Mouse (Mus musculus): ENCODE data around the gene Cers6. TPM values are rescaled to one million over a fixed set of nuclear protein-coding genes. Genes with fewer than 3 reads are reported as not detected.

The Cers6 gene
- polyA plus RNA-seq, 1 experiment from 2014 or later = 18.7 TPM

GRCm38 (mm10) chr2:69083198-69083509 is 221.9 kb downstream of the Cers6 start:
- Histone ChIP-seq H3K4me1 (peaks cover 14% of the 10 kb centered on the region), H3K27ac (replicated peaks) (no peak overlapping the region), H3K4me3 (no peak overlapping the region), H3K9me3 (replicated peaks) (no peaks in the 10 kb centered on the region), H3K36me3 (no peaks in the 10 kb centered on the region), H3K27me3 (ENCODE audit: low read depth, poor library complexity, severe bottlenecking) (0 out of 2 replicates have a peak, but pooled peaks cover 5% of the 10 kb centered on the region)
- no peak for DNase-seq (ENCODE audit: low spot score)
- 91% methylated on average over 3 of the region's 3 CpGs for WGBS

- H3K27me3 ChIP-seq (ENCODE audit: low read depth, poor library complexity, severe bottlenecking) = 0 out of 2 replicates have a peak, but pooled peaks cover 5% of the 10 kb centered on the region
- no peak for DNase-seq (ENCODE audit: low spot score)
- no peak overlapping the region for H3K27ac ChIP-seq (replicated peaks)
- H3K4me3 ChIP-seq = no peak overlapping the region
- H3K9me3 ChIP-seq (replicated peaks) = no peaks in the 10 kb centered on the region
- H3K4me1 ChIP-seq = peaks cover 14% of the 10 kb centered on the region
- WGBS = 85% methylated on average over 6 of the region's 6 CpGs
- H3K36me3 ChIP-seq = no peaks in the 10 kb centered on the region
These were observed 223.2 kb downstream of the Cers6 start for GRCm38 (mm10) chr2:69084416-69084815.

GRCm38 (mm10) chr2:69086505-69087260 is 225.4 kb downstream of the Cers6 start:
- H3K36me3 ChIP-seq = no peaks in the 10 kb centered on the region
- peaks cover 14% of the 10 kb centered on the region for H3K4me1 ChIP-seq
- H3K27ac ChIP-seq (replicated peaks) = peak overlapping the region; percentile 39
- DNase-seq (ENCODE audit: low spot score) = no peak
- 54% methylated on average over 8 of the region's 8 CpGs for WGBS
- H3K4me3 ChIP-seq = no peak overlapping the region
- H3K9me3 ChIP-seq (replicated peaks) = no peaks in the 10 kb centered on the region
- H3K27me3 ChIP-seq (ENCODE audit: low read depth, poor library complexity, severe bottlenecking) = 0 out of 2 replicates have a peak, but pooled peaks cover 5% of the 10 kb centered on the region

GRCm38 (mm10) chr2:69095836-69096235 is 234.6 kb downstream of the Cers6 start:
- no peak for DNase-seq (ENCODE audit: low spot score)
- H3K9me3 ChIP-seq (replicated peaks) = no peaks in the 10 kb centered on the region
- H3K36me3 ChIP-seq = no peaks in the 10 kb centered on the region
- H3K27me3 ChIP-seq (ENCODE audit: low read depth, poor library complexity, severe bottlenecking) = no peaks in the 10 kb centered on the region
- H3K4me3 ChIP-seq = no peak overlapping the region
- H3K4me1 ChIP-seq = peaks cover 9% of the 10 kb centered on the region
- H3K27ac ChIP-seq (replicated peaks) = no peak overlapping the region

- H3K36me3 ChIP-seq = no peaks in the 10 kb centered on the region
- DNase-seq (ENCODE audit: low spot score) = no peak
- WGBS = 66% methylated on average over 4 of the region's 4 CpGs
- no peaks in the 10 kb centered on the region for H3K9me3 ChIP-seq (replicated peaks)
- H3K27ac ChIP-seq (replicated peaks) = no peak overlapping the region
- no peak overlapping the region for H3K4me3 ChIP-seq
- H3K4me1 ChIP-seq = peaks cover 9% of the 10 kb centered on the region
- no peaks in the 10 kb centered on the region for H3K27me3 ChIP-seq (ENCODE audit: low read depth, poor library complexity, severe bottlenecking)
These were observed 235.6 kb downstream of the Cers6 start for GRCm38 (mm10) chr2:69096821-69097220.

- Histone ChIP-seq H3K36me3 (no peaks in the 10 kb centered on the region), H3K9me3 (replicated peaks) (no peaks in the 10 kb centered on the region), H3K4me1 (peaks cover 9% of the 10 kb centered on the region), H3K27me3 (ENCODE audit: low read depth, poor library complexity, severe bottlenecking) (no peaks in the 10 kb centered on the region), H3K4me3 (no peak overlapping the region), H3K27ac (replicated peaks) (no peak overlapping the region)
- no peak for DNase-seq (ENCODE audit: low spot score)
- 87% methylated on average over 2 of the region's 2 CpGs for WGBS
These were observed 236.3 kb downstream of the Cers6 start for GRCm38 (mm10) chr2:69097526-69097925.

GRCm38 (mm10) chr2:69098701-69099100 is 237.5 kb downstream of the Cers6 start:
- no peak overlapping the region for H3K27ac ChIP-seq (replicated peaks)
- no peak for DNase-seq (ENCODE audit: low spot score)
- WGBS = 90% methylated on average over 3 of the region's 3 CpGs

GRCm38 (mm10) chr2:69099147-69099546 is 237.9 kb downstream of the Cers6 start:
- Histone ChIP-seq H3K4me1 (peaks cover 13% of the 10 kb centered on the region), H3K9me3 (replicated peaks) (no peaks in the 10 kb centered on the region), H3K27me3 (ENCODE audit: low read depth, poor library complexity, severe bottlenecking) (no peaks in the 10 kb centered on the region), H3K4me3 (no peak overlapping the region), H3K36me3 (no peaks in the 10 kb centered on the region), H3K27ac (replicated peaks) (no peak overlapping the region)
- no peak for DNase-seq (ENCODE audit: low spot score)
- WGBS = 95% methylated on average over 7 of the region's 7 CpGs

More at GRCm38 (mm10) chr2:69098701-69099100, 237.5 kb downstream of the Cers6 start:
- no peaks in the 10 kb centered on the region for H3K27me3 ChIP-seq (ENCODE audit: low read depth, poor library complexity, severe bottlenecking)
- H3K4me3 ChIP-seq = no peak overlapping the region
- no peaks in the 10 kb centered on the region for H3K9me3 ChIP-seq (replicated peaks)
- H3K36me3 ChIP-seq = no peaks in the 10 kb centered on the region
- peaks cover 9% of the 10 kb centered on the region for H3K4me1 ChIP-seq

GRCm38 (mm10) chr2:69100706-69101105 is 239.5 kb downstream of the Cers6 start:
- WGBS = 34% methylated on average over 3 of the region's 3 CpGs
- H3K36me3 ChIP-seq = no peaks in the 10 kb centered on the region
- peak; percentile 27 for DNase-seq (ENCODE audit: low spot score)

GRCm38 (mm10) chr2:69103526-69103925 is 242.3 kb downstream of the Cers6 start:
- H3K27me3 ChIP-seq (ENCODE audit: low read depth, poor library complexity, severe bottlenecking) = no peaks in the 10 kb centered on the region

More at GRCm38 (mm10) chr2:69100706-69101105, 239.5 kb downstream of the Cers6 start:
- no peak overlapping the region for H3K27ac ChIP-seq (replicated peaks)
- peaks cover 22% of the 10 kb centered on the region for H3K4me1 ChIP-seq
- H3K27me3 ChIP-seq (ENCODE audit: low read depth, poor library complexity, severe bottlenecking) = no peaks in the 10 kb centered on the region
- H3K9me3 ChIP-seq (replicated peaks) = no peaks in the 10 kb centered on the region
- no peak overlapping the region for H3K4me3 ChIP-seq

GRCm38 (mm10) chr2:69104511-69105145 is 243.4 kb downstream of the Cers6 start:
- Histone ChIP-seq H3K27me3 (ENCODE audit: low read depth, poor library complexity, severe bottlenecking) (no peaks in the 10 kb centered on the region), H3K4me1 (peaks cover 15% of the 10 kb centered on the region), H3K9me3 (replicated peaks) (no peaks in the 10 kb centered on the region), H3K27ac (replicated peaks) (no peak overlapping the region), H3K36me3 (no peaks in the 10 kb centered on the region), H3K4me3 (no peak overlapping the region)
- no peak for DNase-seq (ENCODE audit: low spot score)
- WGBS = 56% methylated on average over 10 of the region's 10 CpGs

More at GRCm38 (mm10) chr2:69103526-69103925, 242.3 kb downstream of the Cers6 start:
- Histone ChIP-seq H3K36me3 (no peaks in the 10 kb centered on the region), H3K4me1 (peaks cover 15% of the 10 kb centered on the region), H3K27ac (replicated peaks) (no peak overlapping the region), H3K4me3 (no peak overlapping the region), H3K9me3 (replicated peaks) (no peaks in the 10 kb centered on the region)
- 79% methylated on average over 3 of the region's 3 CpGs for WGBS
- no peak for DNase-seq (ENCODE audit: low spot score)

GRCm38 (mm10) chr2:69109246-69109645 is 248.0 kb downstream of the Cers6 start:
- H3K4me1 ChIP-seq = peaks cover 11% of the 10 kb centered on the region
- H3K27ac ChIP-seq (replicated peaks) = no peak overlapping the region
- no peaks in the 10 kb centered on the region for H3K27me3 ChIP-seq (ENCODE audit: low read depth, poor library complexity, severe bottlenecking)
- no peak overlapping the region for H3K4me3 ChIP-seq
- no peaks in the 10 kb centered on the region for H3K9me3 ChIP-seq (replicated peaks)
- DNase-seq (ENCODE audit: low spot score) = no peak
- WGBS = 88% methylated on average over 5 of the region's 5 CpGs
- H3K36me3 ChIP-seq = 0 out of 2 replicates have a peak, but pooled peaks cover 2% of the 10 kb centered on the region

GRCm38 (mm10) chr2:69109710-69110109 is 248.5 kb downstream of the Cers6 start:
- Histone ChIP-seq H3K9me3 (replicated peaks) (no peaks in the 10 kb centered on the region), H3K4me3 (no peak overlapping the region), H3K36me3 (0 out of 2 replicates have a peak, but pooled peaks cover 2% of the 10 kb centered on the region), H3K27ac (replicated peaks) (no peak overlapping the region), H3K4me1 (peaks cover 6% of the 10 kb centered on the region), H3K27me3 (ENCODE audit: low read depth, poor library complexity, severe bottlenecking) (no peaks in the 10 kb centered on the region)
- WGBS = 82% methylated on average over 7 of the region's 7 CpGs
- DNase-seq (ENCODE audit: low spot score) = no peak

Data from midbrain, embryonic 10.5 days (tissue).